8 mouse cellular contexts compared by ENCODE assay signal in genomic region chr16:55950946-55951678, GRCm38 (mm10). TPM values are rescaled to one million over a fixed set of nuclear protein-coding genes. Genes with fewer than 3 reads are reported as not detected.
DNase-seq lines count a peak whose midpoint lies in the region; ATAC-seq and TF ChIP-seq lines count a peak whose summit lies in the region.

No protein-coding gene starts in this region.

- no peak overlapping the region for H3K27ac ChIP-seq in ES-Bruce4 (ENCODE audit: insufficient read depth, low read length)
- no peak overlapping the region for H3K27ac ChIP-seq in embryonic fibroblast, embryonic 13.5 days (ENCODE audit: insufficient read depth, low read length)
- H3K27ac ChIP-seq in lung, embryonic 15.5 days: no peak overlapping the region
- H3K27ac ChIP-seq in neural tube, embryonic 15.5 days (replicated peaks): no peak overlapping the region

- peak overlapping the region; percentile 44 for H3K4me2 ChIP-seq in lung, embryonic 15.5 days
- H3K4me2 ChIP-seq in neural tube, embryonic 15.5 days: no peak overlapping the region

- TF ChIP-seq EP300 in ES-Bruce4 (IDR thresholded peaks at IDR 0.05; ENCODE audit: insufficient read depth, low read depth, low read length): no peak

- no peaks in the 10 kb centered on the region for H3K4me1 ChIP-seq in ES-Bruce4 (ENCODE audit: control insufficient read depth, insufficient read depth, low read length)
- 0 out of 2 replicates have a peak, but pooled peaks cover 2% of the 10 kb centered on the region for H3K4me1 ChIP-seq in embryonic fibroblast, embryonic 13.5 days (ENCODE audit: control insufficient read depth, insufficient read depth, low read length)
- H3K4me1 ChIP-seq in lung, embryonic 15.5 days: no peaks in the 10 kb centered on the region
- H3K4me1 ChIP-seq in neural tube, embryonic 15.5 days: no peaks in the 10 kb centered on the region

- ATAC-seq in lung, embryonic 15.5 days (ENCODE audit: borderline replicate concordance, extremely low read depth, low FRiP score, low TSS enrichment): peak; percentile 73; the same call in 1 of the 2 replicates
- peak; percentile 55 for ATAC-seq in neural tube, embryonic 15.5 days (ENCODE audit: low FRiP score)

- H3K27me3 ChIP-seq in ES-Bruce4 (ENCODE audit: control insufficient read depth, insufficient read depth, low read length, poor library complexity, severe bottlenecking): no peaks in the 10 kb centered on the region
- no peaks in the 10 kb centered on the region for H3K27me3 ChIP-seq in lung, embryonic 15.5 days
- H3K27me3 ChIP-seq in neural tube, embryonic 15.5 days (replicated peaks): no peaks in the 10 kb centered on the region

- H3K4me3 ChIP-seq in ES-Bruce4 (ENCODE audit: low read depth, low read length): no peak overlapping the region
- H3K4me3 ChIP-seq in embryonic fibroblast, embryonic 13.5 days (ENCODE audit: insufficient read depth, low read length): no peak overlapping the region
- peak overlapping the region; percentile 21 for H3K4me3 ChIP-seq in lung, embryonic 15.5 days
- H3K4me3 ChIP-seq in neural tube, embryonic 15.5 days (replicated peaks): no peak overlapping the region

- intact Hi-C loops in heart, postnatal 36 days (cut with DNase I): loop anchor here (1.0 to 2.0 kb wide), 2 partner anchors 113 to 180 kb away; no protein-coding TSS in a partner anchor

- TF ChIP-seq POLR2A in ES-Bruce4 (IDR thresholded peaks at IDR 0.05; ENCODE audit: insufficient read depth, low read length): no peak
- no peak for TF ChIP-seq POLR2A in embryonic fibroblast, embryonic 13.5 days (IDR thresholded peaks at IDR 0.05; ENCODE audit: low read depth, low read length)

- WGBS in lung, embryonic 15.5 days: 39% methylated on average over 19 of the region's 19 CpGs
- 41% methylated on average over 19 of the region's 19 CpGs for WGBS in neural tube, embryonic 15.5 days

- no peak overlapping the region for H3K9ac ChIP-seq in ES-Bruce4 (ENCODE audit: low read depth, poor library complexity, severe bottlenecking)
- H3K9ac ChIP-seq in lung, embryonic 15.5 days: no peak overlapping the region
- H3K9ac ChIP-seq in neural tube, embryonic 15.5 days (replicated peaks): no peak overlapping the region

- no peaks in the 10 kb centered on the region for H3K36me3 ChIP-seq in ES-Bruce4 (ENCODE audit: control insufficient read depth, insufficient read depth, low read length, poor library complexity, severe bottlenecking)
- H3K36me3 ChIP-seq in lung, embryonic 15.5 days: no peaks in the 10 kb centered on the region
- no peaks in the 10 kb centered on the region for H3K36me3 ChIP-seq in neural tube, embryonic 15.5 days

- peak; percentile 20 for TF ChIP-seq CTCF in ES-Bruce4 (IDR thresholded peaks at IDR 0.05; ENCODE audit: low read depth, low read length)
- TF ChIP-seq CTCF in embryonic fibroblast, embryonic 13.5 days (IDR thresholded peaks at IDR 0.05; ENCODE audit: borderline replicate concordance, insufficient read depth, low read length): 0 out of 2 replicates have a peak, but pooled peaks have one; percentile 0

- DNase-seq in adrenal gland, postnatal 36 days: peak; percentile 43 to 79
- DNase-seq in heart, postnatal 36 days: peak; percentile 75 to 82
- peak; percentile 93 for DNase-seq in layer of hippocampus, adult 9-10 months (ENCODE audit: low spot score)
- DNase-seq in testis, postnatal 14 days (ENCODE audit: low spot score): peak; percentile 60

- peaks cover 10% of the 10 kb centered on the region; the same call in 1 of the 2 replicates for H3K9me3 ChIP-seq in ES-Bruce4 (replicated peaks; ENCODE audit: control insufficient read depth, insufficient read depth, low read length, poor library complexity, severe bottlenecking)
- H3K9me3 ChIP-seq in lung, embryonic 15.5 days: no peaks in the 10 kb centered on the region
- H3K9me3 ChIP-seq in neural tube, embryonic 15.5 days (replicated peaks): no peaks in the 10 kb centered on the region

RNA-seq across cellular contexts. Expression of gene Rpl24, which starts 15.0 kb away (rescaled TPM):
- polyA plus RNA-seq in ES-Bruce4 (2011; ENCODE audit: insufficient read depth, insufficient read length, low read depth, missing spikeins): 1,642 and 1,799 TPM in 2 replicates
- total RNA-seq in adrenal gland, postnatal 36 days (2021): 100 to 1,000 TPM; 748 to 767 TPM
- polyA plus RNA-seq in embryonic fibroblast, embryonic 13.5 days (2011; ENCODE audit: insufficient read length, low read depth, missing spikeins): 978 and 1,034 TPM in 2 replicates
- 100 to 1,000 TPM; 549 to 570 TPM for total RNA-seq in heart, postnatal 36 days (2021)
- 687 and 756 TPM in 2 replicates for polyA plus RNA-seq in lung, embryonic 15.5 days (2015; fragmentation: Nextera tagmentation; extraction: Ambion mirVana)
- polyA plus RNA-seq in neural tube, embryonic 15.5 days (2015; fragmentation: Nextera tagmentation; extraction: Ambion mirVana): 485 and 506 TPM in 2 replicates

RNA-seq across cellular contexts. Expression of gene Cep97, which starts 16.5 kb away (rescaled TPM):
- 14.6 and 20.6 TPM in 2 replicates for polyA plus RNA-seq in ES-Bruce4 (2011; ENCODE audit: insufficient read depth, insufficient read length, low read depth, missing spikeins)
- total RNA-seq in adrenal gland, postnatal 36 days (2021): 1 to 10 TPM; 8.1 to 8.8 TPM
- polyA plus RNA-seq in embryonic fibroblast, embryonic 13.5 days (2011; ENCODE audit: insufficient read length, low read depth, missing spikeins): 4.3 and 6.7 TPM in 2 replicates
- total RNA-seq in heart, postnatal 36 days (2021): 1 to 10 TPM; 5.4 to 6.6 TPM
- polyA plus RNA-seq in lung, embryonic 15.5 days (2015; fragmentation: Nextera tagmentation; extraction: Ambion mirVana): 9.7 and 10.7 TPM in 2 replicates
- 11.0 and 12.3 TPM in 2 replicates for polyA plus RNA-seq in neural tube, embryonic 15.5 days (2015; fragmentation: Nextera tagmentation; extraction: Ambion mirVana)

RNA-seq across cellular contexts. Expression of gene Zbtb11, which starts 22.6 kb away (rescaled TPM):
- polyA plus RNA-seq in ES-Bruce4 (2011; ENCODE audit: insufficient read depth, insufficient read length, low read depth, missing spikeins): 19.6 and 20.5 TPM in 2 replicates
- 10 to 100 TPM; 22.4 to 23.4 TPM for total RNA-seq in adrenal gland, postnatal 36 days (2021)
- polyA plus RNA-seq in embryonic fibroblast, embryonic 13.5 days (2011; ENCODE audit: insufficient read length, low read depth, missing spikeins): 15.5 and 15.9 TPM in 2 replicates
- 10 to 100 TPM; 10.5 to 11.2 TPM for total RNA-seq in heart, postnatal 36 days (2021)
- polyA plus RNA-seq in lung, embryonic 15.5 days (2015; fragmentation: Nextera tagmentation; extraction: Ambion mirVana): 17.9 and 18.2 TPM in 2 replicates
- 22.5 and 23.7 TPM in 2 replicates for polyA plus RNA-seq in neural tube, embryonic 15.5 days (2015; fragmentation: Nextera tagmentation; extraction: Ambion mirVana)

RNA-seq across cellular contexts. Expression of gene Nxpe3, which starts 56.0 kb away (rescaled TPM):
- 4.3 and 4.5 TPM in 2 replicates for polyA plus RNA-seq in ES-Bruce4 (2011; ENCODE audit: insufficient read depth, insufficient read length, low read depth, missing spikeins)
- total RNA-seq in adrenal gland, postnatal 36 days (2021): 1 to 10 TPM in 1 of 2 experiments, under 1 TPM in 1; 0.83 to 1.5 TPM
- 1.1 and 1.4 TPM in 2 replicates for polyA plus RNA-seq in embryonic fibroblast, embryonic 13.5 days (2011; ENCODE audit: insufficient read length, low read depth, missing spikeins)
- total RNA-seq in heart, postnatal 36 days (2021): under 1 TPM; 0.38 to 0.72 TPM
- 1.2 and 1.3 TPM in 2 replicates for polyA plus RNA-seq in lung, embryonic 15.5 days (2015; fragmentation: Nextera tagmentation; extraction: Ambion mirVana)
- 1.4 and 1.7 TPM in 2 replicates for polyA plus RNA-seq in neural tube, embryonic 15.5 days (2015; fragmentation: Nextera tagmentation; extraction: Ambion mirVana)
